Mouse (Mus musculus) liver, adult 2 months (tissue): ENCODE measurements around the gene Ror1. TPM values are rescaled to one million over a fixed set of nuclear protein-coding genes. Genes with fewer than 3 reads are reported as not detected.

Source experiments
- DNase-seq: peaks from one replicate; pipeline ENCODE4 v3.0.0-alpha.2; 2011; ENCODE audit warnings: low read depth, low spot score; ENCODE audit errors: extremely low read depth
- H3K27ac ChIP-seq: fragments of 200-500 bp; replicated peaks from 2 replicates; pipeline ENCODE4 v1.5.1; 2012; ENCODE audit warnings: low read depth, mild to moderate bottlenecking, control low read depth, inconsistent platforms, low read length; ENCODE audit not compliant: insufficient read depth
- H3K27me3 ChIP-seq: fragments of 200-500 bp; 2 replicates; pipeline ENCODE4 v1.6.1; 2012; ENCODE audit warnings: mild to moderate bottlenecking, moderate library complexity, low read length, inconsistent platforms; ENCODE audit not compliant: control insufficient read depth, insufficient read depth
- H3K36me3 ChIP-seq: fragments of 200-500 bp; 2 replicates; pipeline ENCODE4 v1.6.1; 2012; ENCODE audit warnings: low read length, inconsistent platforms; ENCODE audit not compliant: control insufficient read depth, insufficient read depth
- H3K4me1 ChIP-seq: fragments of 200-500 bp; 2 replicates; pipeline ENCODE4 v1.6.1; 2011; ENCODE audit warnings: low read length; ENCODE audit not compliant: control insufficient read depth, insufficient read depth
- H3K4me3 ChIP-seq: fragments of 200-500 bp; 2 replicates; pipeline ENCODE4 v1.5.1; 2011; ENCODE audit warnings: low read depth, mild to moderate bottlenecking, control low read depth, low read length, moderate library complexity; ENCODE audit not compliant: insufficient read depth
- H3K79me2 ChIP-seq: fragments of 200-500 bp; 2 replicates; pipeline ENCODE4 v1.6.1; 2012; ENCODE audit warnings: inconsistent platforms, mild to moderate bottlenecking, low read length, moderate library complexity; ENCODE audit not compliant: control insufficient read depth, insufficient read depth
- H3K9ac ChIP-seq: fragments of 200-500 bp; 2 replicates; pipeline ENCODE4 v1.6.1; 2012; ENCODE audit warnings: low read depth, mild to moderate bottlenecking, control low read depth, inconsistent platforms, low read length
- CTCF ChIP-seq: fragments of 200-500 bp; IDR thresholded peaks from 2 replicates; pipeline ENCODE4 v1.5.1; 2011; ENCODE audit warnings: low read depth, low read length, control low read depth
- POLR2A ChIP-seq: fragments of 200-500 bp; IDR thresholded peaks from 2 replicates; pipeline ENCODE4 v1.6.1; 2011; ENCODE audit warnings: low read length, control low read depth; ENCODE audit not compliant: insufficient read depth; ENCODE audit errors: extremely low read depth
- WGBS: fragments of 180-500 bp; shearing (Covaris S2); methylation state at CpG from one replicate; pipeline ENCODE4 v1.1.7; 2018; 5-methylcytosine and 5-hydroxymethylcytosine counted together
- polyA plus RNA-seq: library from polyadenylated mRNA; depleted of rRNA; stranded (reverse); fragments of >200 nt; gene quantifications from 2 replicates; pipeline ENCODE4 v1.2.3, GENCODE M21; 2012
- total RNA-seq: library from RNA; depleted of rRNA; stranded (reverse); fragments of >200 nt; gene quantifications from 2 replicates; pipeline ENCODE4 v1.2.3, GENCODE M21; 2014

Ror1 gene
- total and polyA plus RNA-seq, 2 experiments: 0.56 to 1.4 TPM

GRCm38 (mm10) chr4:100104241-100104640, 8.7 kb downstream of the Ror1 start:
- peaks cover 6% of the 10 kb centered on the region for H3K4me1 ChIP-seq
- no peak overlapping the region for H3K9ac ChIP-seq
- no peak for DNase-seq
- no peak overlapping the region for H3K4me3 ChIP-seq
- H3K79me2 ChIP-seq: peaks cover 25% of the 10 kb centered on the region; the same call in 1 of the 2 replicates
- H3K36me3 ChIP-seq: no peaks in the 10 kb centered on the region
- no peak overlapping the region for H3K27ac ChIP-seq
- TF ChIP-seq CTCF: no peak
- no peak for TF ChIP-seq POLR2A
- no peaks in the 10 kb centered on the region for H3K27me3 ChIP-seq
- 95% methylated on average over 1 of the region's 1 CpGs for WGBS

- Histone ChIP-seq H3K79me2 (peaks cover 19% of the 10 kb centered on the region; the same call in 1 of the 2 replicates), H3K36me3 (no peaks in the 10 kb centered on the region), H3K4me3 (no peak overlapping the region), H3K9ac (no peak overlapping the region), H3K27me3 (no peaks in the 10 kb centered on the region), H3K4me1 (peaks cover 6% of the 10 kb centered on the region), H3K27ac (no peak overlapping the region)
- peak; percentile 54 for DNase-seq
- 34% methylated on average over 9 of the region's 9 CpGs for WGBS
- TF ChIP-seq POLR2A (no peak), CTCF (no peak)
Observed at GRCm38 (mm10) chr4:100107593-100107992, 12.0 kb downstream of the Ror1 start.

- no peak overlapping the region for H3K9ac ChIP-seq
- H3K36me3 ChIP-seq: no peaks in the 10 kb centered on the region
- no peak overlapping the region for H3K27ac ChIP-seq
- TF ChIP-seq POLR2A (no peak), CTCF (no peak)
- WGBS: 93% methylated on average over 4 of the region's 4 CpGs
- no peaks in the 10 kb centered on the region for H3K27me3 ChIP-seq
- H3K4me3 ChIP-seq: no peak overlapping the region
- no peak for DNase-seq
- peaks cover 25% of the 10 kb centered on the region; the same call in 1 of the 2 replicates for H3K79me2 ChIP-seq
- peaks cover 8% of the 10 kb centered on the region for H3K4me1 ChIP-seq
Observed at GRCm38 (mm10) chr4:100108551-100108950, 13.0 kb downstream of the Ror1 start.

- no peak overlapping the region for H3K9ac ChIP-seq
- H3K27ac ChIP-seq: no peak overlapping the region
- peaks cover 16% of the 10 kb centered on the region; the same call in 1 of the 2 replicates for H3K4me1 ChIP-seq
- no peak for DNase-seq
- no peaks in the 10 kb centered on the region for H3K36me3 ChIP-seq
- H3K27me3 ChIP-seq: no peaks in the 10 kb centered on the region
- TF ChIP-seq POLR2A: no peak
- no peak for TF ChIP-seq CTCF
- H3K4me3 ChIP-seq: no peak overlapping the region
- H3K79me2 ChIP-seq: peaks cover 11% of the 10 kb centered on the region; the same call in 1 of the 2 replicates
Observed at GRCm38 (mm10) chr4:100114148-100114547, 18.6 kb downstream of the Ror1 start.

GRCm38 (mm10) chr4:100116366-100116765, 20.8 kb downstream of the Ror1 start:
- TF ChIP-seq CTCF: no peak
- no peak for TF ChIP-seq POLR2A
- no peak for DNase-seq
- Histone ChIP-seq H3K4me1 (peaks cover 19% of the 10 kb centered on the region; the same call in 1 of the 2 replicates), H3K36me3 (no peaks in the 10 kb centered on the region), H3K9ac (no peak overlapping the region), H3K27me3 (no peaks in the 10 kb centered on the region), H3K4me3 (no peak overlapping the region), H3K27ac (no peak overlapping the region), H3K79me2 (peaks cover 11% of the 10 kb centered on the region; the same call in 1 of the 2 replicates)
- 95% methylated on average over 3 of the region's 3 CpGs for WGBS

GRCm38 (mm10) chr4:100118676-100119075, 23.1 kb downstream of the Ror1 start:
- 19% methylated on average over 4 of the region's 4 CpGs for WGBS
- Histone ChIP-seq H3K4me3 (no peak overlapping the region), H3K79me2 (no peaks in the 10 kb centered on the region; the same call in 1 of the 2 replicates), H3K36me3 (no peaks in the 10 kb centered on the region), H3K4me1 (peaks cover 17% of the 10 kb centered on the region; the same call in 1 of the 2 replicates), H3K9ac (no peak overlapping the region), H3K27ac (peak overlapping the region; percentile 27), H3K27me3 (no peaks in the 10 kb centered on the region)
- DNase-seq: peak; percentile 76
- TF ChIP-seq POLR2A (no peak), CTCF (peak; percentile 37)
